20 mouse cellular contexts compared by ENCODE assay signal in the genomic region with DNA sequence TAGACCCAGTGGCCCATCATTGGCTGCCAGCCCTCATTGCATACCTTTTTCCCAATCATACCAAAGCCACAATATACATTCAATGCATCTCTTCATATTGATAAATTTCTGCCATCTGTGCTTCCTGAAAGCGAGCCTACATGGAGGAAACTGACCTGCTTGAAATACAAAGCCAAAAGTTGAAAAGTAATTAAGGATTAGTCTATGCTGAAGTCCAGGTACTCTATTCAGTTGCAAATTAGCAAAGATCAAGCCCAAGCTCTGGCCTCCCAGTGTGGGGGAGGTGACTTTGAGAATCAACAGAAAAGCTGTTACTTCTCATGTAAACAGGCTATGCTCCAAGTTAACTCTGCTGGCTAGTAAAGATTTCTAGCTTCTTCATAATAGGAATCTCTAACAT.
"Had no signal": no experiment of that assay in that cellular context is flagged by ENCODE, and none has a peak within 500 bp of the region (broad histone marks: within the 10 kb centered on the region; RNA-seq: fewer than 3 reads in every experiment).

No protein-coding gene starts in this region.

- H3K4me3 ChIP-seq: heart, adult 2 months; heart, embryonic 13.5 days; heart, embryonic 15.5 days; hindbrain, embryonic 13.5 days; intestine, embryonic 15.5 days; layer of hippocampus, adult 2 months; left cerebral cortex, adult 2 months; limb, embryonic 10.5 days; limb, embryonic 12.5 days; liver, embryonic 13.5 days; liver, embryonic 15.5 days had no signal

- H3K9me3 ChIP-seq: heart, embryonic 13.5 days; heart, embryonic 15.5 days; hindbrain, embryonic 13.5 days; intestine, embryonic 15.5 days; limb, embryonic 10.5 days; limb, embryonic 12.5 days; liver, embryonic 13.5 days; liver, embryonic 15.5 days had no signal

- H3K4me1 ChIP-seq: heart, embryonic 13.5 days; heart, embryonic 15.5 days; hindbrain, embryonic 13.5 days; intestine, embryonic 15.5 days; limb, embryonic 10.5 days; limb, embryonic 12.5 days; liver, embryonic 13.5 days; liver, embryonic 15.5 days had no signal

- H3K27me3 ChIP-seq: heart, embryonic 13.5 days; heart, embryonic 15.5 days; hindbrain, embryonic 13.5 days; intestine, embryonic 15.5 days; limb, embryonic 12.5 days; liver, embryonic 13.5 days; liver, embryonic 15.5 days had no signal

- H3K27ac ChIP-seq: heart, adult 2 months; heart, embryonic 13.5 days; heart, embryonic 15.5 days; hindbrain, embryonic 13.5 days; intestine, embryonic 15.5 days; layer of hippocampus, adult 2 months; left cerebral cortex, adult 2 months; limb, embryonic 10.5 days; limb, embryonic 12.5 days; liver, embryonic 13.5 days; liver, embryonic 15.5 days had no signal

- H3K9ac ChIP-seq: heart, embryonic 13.5 days; heart, embryonic 15.5 days; hindbrain, embryonic 13.5 days; intestine, embryonic 15.5 days; limb, embryonic 12.5 days; liver, embryonic 13.5 days; liver, embryonic 15.5 days had no signal

- DNase-seq: gastrocnemius, postnatal 14 days; gastrocnemius, postnatal 36 days; heart, adult 2 months; heart, postnatal 14 days; heart, postnatal 4 days; kidney, adult 8-10 months; kidney, postnatal 10 days; kidney, postnatal 25 days; kidney, postnatal 4 days; liver; liver, embryonic 13.5 days had no signal

- H3K36me3 ChIP-seq: heart, embryonic 13.5 days; heart, embryonic 15.5 days; hindbrain, embryonic 13.5 days; intestine, embryonic 15.5 days; limb, embryonic 10.5 days; limb, embryonic 12.5 days; liver, embryonic 13.5 days; liver, embryonic 15.5 days had no signal
